Mouse (Mus musculus): ENCODE data around the gene Gm20388.

The Gm20388 gene

DNA sequence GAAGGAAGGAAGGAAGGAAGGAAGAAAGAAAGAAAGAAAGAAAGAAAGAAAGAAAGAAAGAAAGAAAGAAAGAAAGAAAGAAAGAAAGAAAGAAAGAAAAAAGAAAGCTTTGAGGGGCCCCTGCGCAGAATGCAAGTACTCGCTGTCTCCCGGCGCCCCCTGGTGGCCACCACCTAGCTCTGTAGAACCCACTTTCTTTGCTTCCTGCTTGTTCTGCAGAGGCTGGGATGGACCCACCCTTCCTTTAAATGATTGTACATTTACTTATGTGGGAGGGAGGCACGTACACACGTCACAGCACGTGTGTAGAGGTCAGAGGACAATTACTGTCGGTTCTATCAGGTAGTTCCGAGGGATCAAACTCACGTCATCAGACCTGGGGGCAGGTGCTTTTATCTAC, 167.4 kb downstream of the Gm20388 start:
- in situ Hi-C loops (cut with MboI, MseI): loop anchor here (10.0 kb wide), 1 partner anchor 133 kb away; no protein-coding TSS in a partner anchor

DNA sequence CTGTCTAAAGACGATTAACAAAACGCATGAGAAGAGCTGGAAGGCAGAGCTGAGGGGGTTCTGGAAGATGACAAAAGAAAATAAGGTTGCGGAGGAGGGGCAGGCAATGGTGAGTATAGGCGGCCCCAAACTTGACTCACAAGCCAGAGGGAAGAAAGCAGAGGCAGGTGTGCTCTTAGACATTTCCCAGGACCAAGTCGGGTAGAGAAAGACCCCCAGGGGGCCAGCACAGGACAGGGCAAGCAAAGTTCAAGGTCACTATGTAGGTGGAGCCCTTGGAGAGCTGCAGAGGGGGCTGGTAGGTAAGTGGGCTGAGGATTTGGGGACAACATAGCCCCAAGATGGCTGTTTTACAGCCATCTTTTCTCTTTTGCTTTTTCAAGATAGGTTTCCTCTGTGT, 168.7 kb downstream of the Gm20388 start:
- in situ Hi-C loops (cut with MboI, MseI): loop anchor here (10.0 kb wide), 1 partner anchor 135 kb away; no protein-coding TSS in a partner anchor

DNA sequence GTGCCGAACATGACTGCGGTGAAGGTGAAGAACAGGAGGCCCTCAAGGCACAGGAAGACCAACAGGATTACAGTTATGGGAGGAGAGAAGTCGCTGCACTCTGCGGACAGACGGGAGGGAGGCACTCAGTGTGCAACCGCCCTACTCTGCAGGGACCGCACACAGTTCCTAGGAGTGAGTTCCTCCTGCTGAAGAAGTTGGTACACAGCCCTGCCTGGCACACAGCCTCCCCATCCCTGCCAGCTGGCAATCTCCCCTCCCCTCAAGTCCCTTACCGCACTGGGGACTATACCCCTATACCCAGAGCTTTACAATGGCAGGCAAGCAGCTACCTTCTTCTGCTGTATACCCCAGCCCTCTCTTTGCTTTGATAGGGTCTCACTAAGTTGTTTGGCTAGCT, 172.6 kb downstream of the Gm20388 start:
- in situ Hi-C loops (cut with MboI, MseI): no loop called here

DNA sequence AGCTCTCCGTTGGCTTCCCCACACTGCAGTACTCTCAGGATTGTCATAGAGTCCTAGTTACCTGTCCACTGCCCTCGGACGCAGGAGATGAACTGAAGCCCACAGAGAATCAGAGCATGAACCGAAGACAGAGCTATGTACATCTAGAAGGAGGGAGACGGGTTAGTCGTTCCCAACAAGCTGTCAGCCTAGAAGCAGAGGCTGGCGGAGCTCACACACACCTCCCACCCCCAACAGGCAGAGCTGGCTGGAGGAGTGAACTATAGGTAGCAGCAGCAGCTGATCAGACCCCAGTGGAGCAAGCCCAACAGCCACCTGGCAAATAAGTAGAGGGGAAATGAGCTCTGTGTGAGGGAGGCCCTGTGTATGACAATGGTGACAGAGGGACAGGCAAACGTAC, 174.1 kb downstream of the Gm20388 start:
- in situ Hi-C loops (cut with MboI, MseI): no loop called here

DNA sequence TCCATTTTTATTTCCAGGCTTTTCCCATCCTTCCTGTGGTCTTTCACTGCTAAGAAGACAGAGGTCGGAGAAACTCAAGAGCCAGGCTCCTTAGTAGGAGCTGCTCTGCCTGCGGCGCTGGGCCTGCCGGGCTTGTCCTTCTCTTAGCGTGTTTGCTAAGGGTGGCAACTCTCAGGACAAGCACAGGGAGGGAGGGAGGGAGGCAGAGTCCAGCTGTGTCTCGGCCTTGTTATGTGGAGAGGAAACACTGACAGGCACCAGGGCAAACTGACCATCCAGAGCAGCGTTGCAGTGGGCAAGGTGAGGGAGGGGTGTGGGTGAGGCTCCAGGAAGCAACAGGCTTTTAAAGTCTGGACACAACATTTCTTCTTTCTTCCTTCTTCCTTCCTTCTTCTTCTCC, 178.9 kb downstream of the Gm20388 start:
- in situ Hi-C loops (cut with MboI, MseI): no loop called here

DNA sequence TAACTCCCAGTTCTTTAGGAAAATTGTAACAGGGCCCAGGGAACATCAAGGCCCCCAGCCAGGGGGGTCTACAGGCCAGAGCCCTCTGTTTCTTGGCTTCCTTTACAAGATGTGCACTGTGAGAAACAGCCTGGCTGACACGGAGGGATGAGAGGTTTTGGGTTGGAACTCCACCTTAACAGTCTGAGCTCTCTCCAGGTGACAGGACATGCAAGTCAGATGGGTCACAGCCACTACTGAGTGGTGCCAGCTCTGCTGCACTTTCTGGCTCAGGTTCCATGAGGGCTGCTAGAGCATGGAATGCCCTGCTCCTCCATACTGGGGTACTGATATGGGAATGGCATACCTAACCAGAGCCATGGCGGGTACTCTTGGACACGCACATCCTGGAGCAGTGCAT, 180.4 kb downstream of the Gm20388 start:
- in situ Hi-C loops (cut with MboI, MseI): no loop called here

DNA sequence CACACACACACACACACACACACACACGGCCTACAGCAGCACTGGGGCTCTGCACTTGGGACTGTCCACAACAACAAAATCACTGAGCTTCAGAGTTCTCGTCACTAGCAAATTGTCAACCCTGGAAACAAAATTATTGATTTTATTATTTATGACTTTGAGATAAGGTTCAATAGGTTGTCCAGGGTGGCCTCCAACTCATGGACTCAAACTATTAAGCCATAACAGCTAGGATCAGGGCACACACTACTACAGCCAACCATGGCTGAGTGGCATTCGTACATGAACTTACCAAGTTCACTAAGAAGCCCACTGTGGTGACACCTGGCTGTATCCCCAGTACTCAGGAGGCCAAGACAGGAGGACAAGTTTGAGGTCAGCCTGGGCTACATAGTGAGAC, 182.5 kb downstream of the Gm20388 start:
- in situ Hi-C loops (cut with MboI, MseI): no loop called here

DNA sequence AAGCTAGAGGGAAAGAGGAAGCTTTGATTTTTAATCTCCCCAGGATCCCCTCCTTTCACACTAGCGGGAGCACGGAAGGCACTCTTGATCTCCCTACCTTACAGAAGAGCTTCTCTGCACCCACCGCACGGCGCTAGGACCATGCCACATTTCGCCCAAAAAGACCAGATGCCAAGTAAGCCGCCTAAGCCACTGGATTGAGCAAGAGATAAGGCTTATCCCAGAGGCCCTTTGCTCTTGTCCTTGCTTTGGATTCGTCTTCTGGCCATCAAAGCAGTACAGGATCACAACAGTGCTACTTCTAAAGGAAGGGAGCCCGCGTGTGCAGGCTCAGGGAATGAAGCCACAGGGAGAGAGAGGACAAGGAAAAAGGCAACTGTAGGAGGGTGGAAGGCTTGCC, 184.2 kb downstream of the Gm20388 start:
- in situ Hi-C loops (cut with MboI, MseI): no loop called here

DNA sequence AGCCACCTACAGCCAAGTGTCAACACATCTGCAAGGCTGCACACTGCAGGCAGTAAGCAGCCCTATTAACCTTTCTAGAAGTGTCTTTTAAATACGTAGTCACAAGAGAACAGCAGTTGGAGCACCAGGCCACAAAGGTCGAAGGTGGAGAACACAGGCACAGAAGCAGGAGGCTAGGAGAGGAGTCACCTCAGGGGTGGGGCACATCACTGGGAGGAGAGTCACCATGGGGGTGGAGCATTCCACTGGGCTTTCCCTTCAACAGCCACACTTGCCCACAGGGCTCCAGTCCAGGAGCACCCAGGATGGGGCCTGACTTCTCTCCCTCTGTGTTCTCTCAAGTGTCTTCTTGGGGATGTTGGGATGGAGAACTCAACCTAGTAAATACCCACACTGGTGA, 185.8 kb downstream of the Gm20388 start:
- in situ Hi-C loops (cut with MboI, MseI): no loop called here

DNA sequence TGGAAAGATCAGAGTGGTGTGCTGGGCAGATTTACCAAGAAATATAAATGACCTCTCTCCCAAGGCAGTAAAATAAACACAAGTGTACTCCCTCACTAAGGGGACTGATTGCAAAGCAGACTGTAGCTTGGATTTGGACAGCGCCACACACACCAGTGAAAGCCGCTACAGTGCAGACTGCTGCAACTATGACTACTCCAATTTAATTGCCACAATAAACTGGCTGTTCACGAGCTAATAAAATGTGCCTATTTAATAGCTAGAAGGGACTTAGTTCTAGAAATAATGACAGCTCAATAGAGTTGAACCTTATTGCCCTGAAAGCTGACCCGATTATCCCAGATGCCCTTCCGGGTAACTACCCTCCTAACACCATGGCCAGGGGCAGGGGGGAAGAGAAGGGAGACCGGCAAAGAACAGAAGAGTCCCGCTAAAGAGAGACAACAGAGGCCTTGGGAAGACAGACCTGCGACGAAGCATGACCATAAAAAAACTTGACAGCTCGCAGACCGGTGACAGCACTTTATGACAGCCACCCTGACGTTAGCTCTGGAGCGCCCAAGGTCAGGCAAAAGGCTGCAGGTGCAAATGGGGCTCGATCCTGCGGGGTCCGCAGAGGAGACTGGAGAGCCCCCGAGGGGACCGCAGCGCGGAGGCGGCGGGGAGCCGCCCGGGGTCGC, 189.9 kb downstream of the Gm20388 start:
- in situ Hi-C loops (cut with MboI, MseI): no loop called here

DNA sequence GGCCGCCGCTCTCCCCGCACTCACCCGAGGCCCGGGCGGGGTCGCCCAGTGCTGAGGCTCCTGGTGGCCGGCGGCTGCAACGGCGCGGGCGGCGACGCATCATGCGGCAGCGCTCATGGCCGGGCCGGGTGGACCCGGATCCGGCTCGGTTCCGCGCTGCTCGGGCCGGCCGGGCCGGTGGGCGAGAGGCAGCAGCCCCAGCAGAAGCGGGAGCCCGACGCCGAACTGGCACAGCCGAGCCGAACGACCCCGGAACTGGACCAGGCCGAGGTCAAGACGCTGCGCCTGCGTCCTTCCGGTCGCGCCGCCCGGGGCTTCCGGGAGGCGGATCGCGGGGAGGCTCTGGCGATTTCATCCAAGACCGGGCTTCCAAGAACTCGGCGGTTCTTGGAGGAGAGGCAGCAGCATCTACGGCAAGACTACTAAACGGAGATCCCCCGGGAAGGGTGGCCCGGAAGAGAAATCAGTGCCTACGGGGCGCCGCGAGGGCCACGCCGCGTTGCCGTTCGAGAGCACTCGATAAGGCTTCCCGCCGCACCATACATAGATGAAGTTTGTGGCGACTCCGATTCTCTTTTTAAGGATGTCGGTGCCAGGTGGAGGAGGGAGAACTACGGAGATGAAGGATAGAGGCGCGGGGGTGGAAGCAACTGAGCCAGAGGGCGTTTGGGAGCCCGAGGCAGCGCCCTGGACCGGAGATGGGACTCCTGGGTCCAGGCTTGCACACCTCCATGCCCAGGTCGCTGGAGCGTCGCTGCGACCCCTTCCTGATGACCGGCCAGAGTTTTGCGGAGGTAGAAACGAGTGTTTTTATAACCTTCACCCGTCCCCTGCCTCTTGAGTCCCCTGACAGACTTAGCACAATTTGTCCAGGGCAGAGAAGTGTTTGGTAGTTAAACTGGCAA, 190.7 kb downstream of the Gm20388 start, which contains the start of gene Zdhhc7:
Gene Zdhhc7, minus strand, starts transcription at position 415 of the 905 bp plus-strand sequence.
- in situ Hi-C loops (cut with MboI, MseI): no loop called here

DNA sequence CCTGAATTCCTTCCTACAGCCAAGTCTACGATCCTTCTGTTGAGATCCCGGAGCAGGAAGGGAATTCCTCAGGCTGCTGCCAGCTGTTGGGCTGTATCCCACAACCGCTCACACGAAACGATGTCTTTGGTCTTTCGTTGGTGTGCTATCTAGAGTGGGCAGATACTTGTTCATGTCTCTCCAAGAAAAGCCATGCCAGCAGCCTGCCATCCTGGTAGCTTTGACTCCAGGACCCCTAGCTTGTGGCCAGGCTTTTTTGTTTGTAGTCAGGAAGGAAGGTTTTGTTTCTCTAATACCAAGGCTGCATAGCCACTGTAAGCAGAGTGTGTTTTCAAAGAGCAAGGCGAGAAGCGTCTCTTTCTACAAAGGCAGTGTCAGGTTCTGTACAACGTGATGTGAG, 193.3 kb downstream of the Gm20388 start:
- in situ Hi-C loops (cut with MboI, MseI): no loop called here

DNA sequence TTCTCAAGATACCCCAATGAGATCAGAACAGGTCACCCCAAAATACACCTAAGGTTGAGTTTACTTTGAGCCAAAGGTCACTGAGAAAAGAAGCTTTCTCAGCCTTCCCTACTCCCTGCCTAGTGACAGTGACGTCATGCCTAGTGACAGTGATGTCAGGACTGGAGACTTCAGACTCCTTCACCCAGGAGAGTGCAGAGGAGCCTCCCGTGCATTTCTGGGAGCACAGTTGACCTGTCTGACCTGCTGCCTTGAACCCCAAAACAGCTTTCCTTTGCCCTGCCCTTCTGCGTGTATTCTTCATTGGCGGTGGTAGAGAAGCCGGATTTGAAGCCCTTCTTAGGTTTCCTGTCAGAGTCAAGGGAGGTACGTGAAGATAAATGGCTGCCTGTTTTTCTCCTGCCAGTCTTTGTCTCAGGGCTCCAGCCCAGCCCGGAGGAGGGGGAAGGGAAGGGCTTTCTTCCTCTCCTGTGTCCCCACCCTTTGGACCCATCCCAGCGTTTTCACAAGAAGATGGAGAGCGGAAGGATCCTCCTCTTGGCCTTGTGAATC, 194.2 kb downstream of the Gm20388 start:
- in situ Hi-C loops (cut with MboI, MseI): no loop called here

DNA sequence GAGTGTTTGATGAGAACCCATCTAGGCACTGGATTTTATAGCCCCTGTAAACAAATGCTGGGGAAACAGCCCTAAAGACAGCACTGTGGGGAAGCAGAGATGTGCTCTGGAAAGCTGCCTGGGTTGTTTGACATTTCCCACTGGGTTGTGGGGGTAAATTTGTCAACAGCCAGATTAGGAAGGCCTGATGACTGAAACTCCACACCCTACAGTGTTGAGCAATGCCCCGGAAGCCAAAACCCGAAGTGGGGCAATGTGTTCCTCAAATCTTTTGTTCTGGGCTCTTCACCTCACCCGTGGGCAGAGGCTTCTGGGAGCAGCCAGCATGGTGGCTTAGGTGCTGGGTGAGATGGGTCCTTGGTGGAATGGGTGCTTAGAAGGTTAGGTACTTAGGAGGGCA, 198.5 kb downstream of the Gm20388 start:
- in situ Hi-C loops (cut with MboI, MseI): no loop called here

DNA sequence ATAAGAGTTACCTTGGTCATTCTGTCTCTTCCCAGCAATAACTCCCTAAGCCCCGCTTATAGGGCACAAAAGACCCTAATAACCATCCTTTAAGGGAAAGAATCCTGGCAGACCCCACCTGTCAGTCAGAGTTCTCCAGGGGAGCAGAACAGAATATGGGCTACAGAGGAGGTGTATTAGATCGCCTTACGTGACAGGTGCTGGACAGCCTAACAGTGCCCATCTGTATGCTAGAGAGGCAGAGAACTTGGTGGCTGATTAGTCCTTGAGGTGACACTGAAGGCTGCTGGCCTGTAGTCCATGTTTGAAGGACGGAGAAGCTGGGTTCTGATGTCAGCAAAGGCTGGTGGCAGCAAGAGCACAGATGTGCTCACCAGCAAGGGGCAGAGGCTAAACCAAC, 200.3 kb downstream of the Gm20388 start:
- in situ Hi-C loops (cut with MboI, MseI): loop anchor here (5.0 kb wide), 1 partner anchor 476 kb away; the partner anchor contains the start of gene Gins2

DNA sequence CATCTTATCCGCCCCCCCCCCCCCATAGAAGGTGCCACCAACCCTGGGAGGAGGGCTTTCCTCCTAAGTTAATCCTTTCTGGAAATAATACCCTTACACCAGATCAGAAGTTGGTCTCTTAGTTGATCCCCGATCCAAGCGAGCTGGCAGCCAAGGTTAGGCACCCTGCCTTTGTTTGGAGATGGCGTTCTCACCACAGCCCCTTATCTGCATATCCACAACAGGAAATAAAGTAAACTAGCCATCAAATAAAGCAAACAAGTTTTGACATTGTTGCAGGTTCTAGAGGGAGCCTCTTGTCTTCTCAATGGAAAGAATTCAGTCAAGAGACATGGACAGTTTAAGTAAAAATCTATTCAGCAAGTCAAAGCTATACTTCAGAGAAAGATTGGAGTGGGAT, 200.7 kb downstream of the Gm20388 start:
- in situ Hi-C loops (cut with MboI, MseI): loop anchor here (5.0 kb wide), 1 partner anchor 476 kb away; the partner anchor contains the start of gene Gins2

DNA sequence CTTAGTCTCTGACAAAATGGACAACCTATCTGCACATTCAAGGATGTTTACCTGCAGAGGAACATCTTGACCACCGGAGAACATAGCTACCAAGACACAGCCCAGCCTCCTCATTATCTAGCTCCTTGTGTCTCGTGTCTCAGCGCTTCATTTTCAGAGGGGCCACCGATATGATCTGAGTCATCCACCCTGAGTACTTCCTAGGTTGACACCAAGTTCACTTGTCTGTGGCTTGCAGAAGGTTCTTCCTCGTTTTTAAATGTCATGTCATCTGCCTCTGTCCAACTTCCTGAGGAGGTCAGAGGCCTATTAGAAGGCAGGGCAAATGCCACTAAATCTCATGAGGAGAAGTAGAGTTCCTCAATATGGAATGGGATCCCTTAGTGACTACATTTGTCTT, 201.9 kb downstream of the Gm20388 start:
- in situ Hi-C loops (cut with MboI, MseI): loop anchor here (5.0 kb wide), 1 partner anchor 475 kb away; the partner anchor contains the start of gene Gins2

DNA sequence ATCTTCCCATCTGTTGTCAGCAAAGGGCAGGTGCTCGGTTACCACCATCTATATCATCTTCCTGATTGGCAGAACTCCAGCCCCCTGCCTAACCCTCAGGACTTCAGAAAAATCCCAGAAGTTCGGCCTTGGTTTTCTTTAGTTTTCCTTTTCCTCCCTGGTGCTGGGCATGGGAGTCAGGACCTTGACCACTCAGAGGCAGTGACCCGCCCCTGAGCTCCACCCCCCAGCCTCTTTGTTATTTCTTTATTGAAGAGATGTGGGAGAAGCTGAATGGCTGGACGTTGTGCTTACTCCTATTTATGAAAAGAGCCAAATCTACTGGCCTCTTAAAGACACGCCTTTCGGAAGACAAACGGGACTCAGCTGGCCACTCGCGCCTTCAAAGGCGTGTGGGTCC, 202.7 kb downstream of the Gm20388 start:
- in situ Hi-C loops (cut with MboI, MseI): loop anchor here (5.0 kb wide), 1 partner anchor 474 kb away; the partner anchor contains the start of gene Gins2

DNA sequence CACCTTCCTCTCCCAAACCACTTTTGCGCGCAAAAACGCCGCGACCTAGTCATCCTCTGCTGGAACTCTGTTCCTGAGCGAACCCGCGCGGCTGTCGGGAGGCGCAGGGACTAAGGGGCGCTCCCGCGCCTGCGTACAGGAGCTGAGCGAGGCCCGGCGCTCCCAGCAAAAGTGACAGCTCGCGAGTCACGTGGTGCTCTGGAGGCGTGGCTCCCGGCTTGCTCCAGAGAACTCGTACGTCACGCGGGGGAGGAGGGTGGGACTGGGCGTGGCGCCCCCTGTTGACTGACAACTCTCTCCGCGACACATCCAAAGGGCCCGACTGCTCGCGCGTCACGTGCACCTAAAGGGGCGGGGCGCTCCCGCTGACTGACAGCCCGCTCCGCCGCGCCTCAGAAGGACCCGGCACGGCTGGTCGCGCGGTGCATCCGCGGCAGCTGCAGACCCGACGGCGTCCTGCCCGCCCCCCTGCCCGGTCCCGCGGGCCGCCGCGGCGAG, 203.2 kb downstream of the Gm20388 start, which contains the start of gene 6430548M08Rik:
Gene 6430548M08Rik, plus strand, starts transcription at position 395 of the 498 bp plus-strand sequence.
- in situ Hi-C loops (cut with MboI, MseI): loop anchor here (5.0 kb wide), 1 partner anchor 473 kb away; the partner anchor contains the start of gene Gins2

DNA sequence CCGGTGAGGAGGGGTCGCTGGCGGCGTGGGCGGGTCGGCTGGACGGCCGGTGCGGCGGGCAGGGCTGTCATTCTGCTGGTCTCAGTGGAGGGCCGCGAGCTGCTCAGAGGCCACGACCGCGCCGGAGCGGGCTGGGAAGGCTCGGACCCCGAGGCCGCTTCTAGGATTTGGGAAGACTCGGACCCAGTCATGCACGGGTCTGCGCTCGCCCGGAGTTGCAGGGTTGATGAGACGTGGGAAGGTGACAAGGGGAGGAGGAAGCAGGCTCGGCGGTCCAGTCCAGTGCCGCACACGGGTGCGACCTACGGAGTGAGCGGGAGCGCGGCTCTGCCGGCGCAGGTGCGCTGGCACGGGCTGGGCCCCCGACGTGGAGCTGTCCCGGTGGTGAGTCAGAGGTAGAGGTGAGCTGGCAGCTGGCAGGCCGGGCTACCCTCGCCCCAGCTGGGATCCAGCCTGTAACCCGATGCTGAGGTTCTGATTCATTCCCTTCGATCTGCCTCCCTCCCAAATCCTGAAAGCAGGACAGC, 203.7 kb downstream of the Gm20388 start:
- in situ Hi-C loops (cut with MboI, MseI): loop anchor here (5.0 kb wide), 1 partner anchor 473 kb away; the partner anchor contains the start of gene Gins2

DNA sequence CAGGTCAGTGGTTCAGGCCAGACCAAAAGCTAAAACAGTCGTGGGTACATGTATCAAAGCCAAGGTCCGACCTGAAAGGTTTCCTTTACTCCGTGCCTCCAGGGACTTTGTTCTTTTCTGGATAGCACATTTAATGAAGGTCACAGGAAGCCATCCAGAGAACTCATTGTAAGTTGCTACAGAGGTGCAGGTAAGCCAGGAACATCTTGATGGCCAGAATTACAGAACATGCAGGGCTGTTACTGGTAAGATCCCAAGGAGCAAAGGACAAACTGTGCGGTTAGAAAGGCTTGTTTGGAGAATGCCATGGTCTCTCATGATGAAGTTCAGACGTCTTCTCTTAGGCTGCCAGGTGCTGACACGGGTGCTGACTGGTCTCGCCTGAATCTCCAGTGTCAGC, 206.0 kb downstream of the Gm20388 start:
- in situ Hi-C loops (cut with MboI, MseI): no loop called here

Measured in T-helper 1 cell (primary cell).